Mouse (Mus musculus): ENCODE measurements around the gene Ablim1. TPM values are rescaled to one million over a fixed set of nuclear protein-coding genes. Genes with fewer than 3 reads are reported as not detected.

Gene Ablim1
- polyA plus RNA-seq, 1 experiment from 2014 or later = 29.2 TPM

GRCm38 (mm10) chr19:56983757-56984156 is 331.0 kb downstream of the Ablim1 start:
- peaks cover 34% of the 10 kb centered on the region for H3K4me1 ChIP-seq (ENCODE audit: control insufficient read depth, insufficient read depth, low read length)
- H3K27ac ChIP-seq (ENCODE audit: low read length) = peak overlapping the region; percentile 68
- no peak overlapping the region for H3K4me2 ChIP-seq (ENCODE audit: low read depth, low read length)
- no peaks in the 10 kb centered on the region for H3K36me3 ChIP-seq (ENCODE audit: control insufficient read depth, insufficient read depth, low read length)
- H3K9ac ChIP-seq (ENCODE audit: low read depth, low read length) = no peak overlapping the region
- 57% methylated on average over 10 of the region's 10 CpGs for WGBS
- no peaks in the 10 kb centered on the region for H3K27me3 ChIP-seq (replicated peaks; ENCODE audit: control insufficient read depth, insufficient read depth, low read length)
- ATAC-seq = no peak
- H3K4me3 ChIP-seq (ENCODE audit: low read length) = no peak overlapping the region
- no peaks in the 10 kb centered on the region for H3K9me3 ChIP-seq (ENCODE audit: control insufficient read depth, low read length)

Other genes with a start within 250 kb of the Ablim1 start
- 9.9 and 11.8 TPM in 2 replicates for gene Fam160b1, start 45.8 kb upstream of the Ablim1 start, polyA plus RNA-seq (2015; fragmentation: Nextera tagmentation; extraction: Ambion mirVana)
- 16.4 and 19.8 TPM in 2 replicates for gene Trub1, start 138.0 kb upstream of the Ablim1 start, polyA plus RNA-seq (2015; fragmentation: Nextera tagmentation; extraction: Ambion mirVana)

Measured in intestine, embryonic 16.5 days (tissue).